Mouse (Mus musculus): ENCODE data around the gene Cdc6.

The Cdc6 gene

DNA sequence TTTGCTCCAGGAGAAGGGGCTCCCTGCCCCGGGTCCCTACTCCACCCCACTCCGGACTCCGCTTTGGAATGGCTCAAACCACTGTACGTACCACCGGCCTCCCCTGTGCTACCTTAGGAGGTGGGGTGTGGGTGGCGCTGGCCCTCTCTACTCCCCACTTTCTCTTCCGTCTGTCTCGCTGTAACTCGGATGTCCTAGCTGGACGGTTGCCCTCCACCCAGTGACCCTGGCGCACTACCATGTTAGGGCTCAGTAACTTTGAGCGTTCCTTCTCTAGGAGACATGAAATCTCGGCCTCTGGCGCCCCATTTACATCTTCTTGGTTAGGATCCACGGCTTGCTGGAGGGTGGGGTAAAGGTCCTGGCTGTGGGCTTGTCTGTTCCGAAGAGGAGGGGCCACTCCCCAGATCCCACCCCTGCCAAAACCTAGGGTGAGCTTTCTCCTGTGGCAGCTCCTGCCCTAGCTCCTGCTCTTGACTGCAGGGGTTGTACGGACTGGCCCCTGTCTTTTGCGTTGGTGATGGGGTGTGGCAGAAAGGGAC, 53.5 kb downstream of the Cdc6 start:
- DNase-seq (ENCODE audit: low spot score) = no peak

DNA sequence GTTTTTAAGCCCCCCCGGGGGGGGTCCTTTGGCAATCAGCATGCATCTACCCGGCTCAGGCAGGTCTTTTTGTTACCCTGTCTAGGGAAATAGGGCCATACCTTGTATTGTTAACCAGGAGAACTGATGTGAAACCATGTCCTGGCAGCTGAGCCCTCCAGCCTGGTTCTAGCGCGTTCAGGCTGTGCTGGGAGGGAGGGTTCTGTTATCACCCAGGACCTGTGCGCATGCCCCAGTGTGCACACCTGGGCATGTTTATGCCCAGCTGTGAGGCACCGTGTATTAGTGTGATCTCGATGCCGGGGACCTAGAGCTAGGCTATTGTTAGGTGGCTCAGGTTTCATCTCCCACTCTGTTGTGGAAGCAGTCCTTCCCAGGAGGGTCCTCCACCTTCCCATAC, 54.2 kb downstream of the Cdc6 start:
- no peak for DNase-seq (ENCODE audit: low spot score)

DNA sequence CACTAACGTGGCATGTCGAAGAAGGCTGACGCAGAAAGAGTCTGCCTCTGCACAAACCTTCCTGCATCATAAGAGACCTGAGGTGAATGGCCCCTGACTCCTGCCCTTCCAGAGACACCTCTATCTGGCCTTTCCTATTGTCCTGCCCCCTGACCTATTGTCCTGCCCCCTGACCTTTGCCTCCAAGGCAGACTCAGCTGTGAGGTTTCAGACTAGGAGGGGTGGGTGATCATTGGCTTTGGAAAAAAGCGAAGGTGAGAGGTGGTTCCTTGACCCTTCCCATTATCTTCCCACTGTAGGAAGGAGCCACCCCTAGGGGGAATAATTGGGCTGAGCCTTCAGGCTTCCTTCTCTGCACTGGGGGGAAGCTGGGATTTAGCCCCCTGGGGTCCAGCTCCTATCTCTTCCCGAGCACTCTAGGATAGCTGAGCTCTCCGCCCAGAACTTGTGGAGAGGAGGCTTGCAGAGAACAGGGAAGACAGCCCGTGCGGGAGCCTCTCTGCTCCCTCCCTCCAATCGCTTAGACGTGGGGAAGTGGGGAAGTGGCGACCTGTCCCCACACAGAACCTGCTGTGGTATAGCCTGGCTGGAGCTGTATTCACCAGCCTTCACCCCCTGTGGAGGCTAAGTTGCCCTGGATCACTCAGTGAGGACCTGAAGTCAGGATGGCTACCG, 55.0 kb downstream of the Cdc6 start:
- DNase-seq (ENCODE audit: low spot score) = no peak

DNA sequence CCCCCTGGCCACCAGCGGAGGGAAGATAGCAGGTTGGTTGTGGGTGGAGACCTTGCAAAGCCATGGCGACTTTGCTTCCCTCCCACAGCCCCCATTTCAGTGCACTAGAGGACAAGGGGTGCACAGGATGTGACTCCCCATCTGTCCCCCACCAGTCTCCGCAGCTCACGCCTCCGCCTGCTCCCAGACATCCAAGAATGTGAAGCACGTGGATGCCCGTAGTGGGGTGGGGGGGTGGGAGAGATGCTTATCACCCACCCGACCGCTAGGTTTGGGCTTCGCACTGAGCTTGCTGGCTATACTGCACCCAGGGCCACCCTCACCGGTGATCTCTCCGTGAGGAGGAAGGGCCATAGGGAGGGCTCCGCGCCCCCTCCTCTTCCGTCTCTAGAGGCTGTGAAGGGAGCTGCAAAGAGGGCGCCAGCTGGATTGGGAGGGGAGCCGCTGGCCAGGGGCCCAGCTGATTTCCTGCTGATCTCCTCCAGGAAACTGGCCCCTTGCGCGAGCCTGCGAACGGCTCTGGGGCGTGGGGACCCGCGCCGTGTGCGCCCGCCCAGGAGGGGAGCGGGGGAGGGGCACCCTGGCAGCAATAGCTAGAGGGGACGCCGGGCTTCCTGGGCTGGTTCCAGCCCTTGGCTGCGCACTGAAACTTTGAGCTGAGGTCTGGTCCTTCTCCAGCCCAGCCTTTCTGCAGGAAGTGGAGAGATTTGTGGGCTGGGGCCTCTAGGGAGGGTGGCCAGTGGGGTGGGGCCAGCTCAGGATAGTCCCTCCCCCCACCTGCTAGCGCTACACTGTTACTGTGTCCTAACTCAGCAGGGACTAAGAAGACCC, 55.8 kb downstream of the Cdc6 start:
- DNase-seq (ENCODE audit: low spot score) = no peak

DNA sequence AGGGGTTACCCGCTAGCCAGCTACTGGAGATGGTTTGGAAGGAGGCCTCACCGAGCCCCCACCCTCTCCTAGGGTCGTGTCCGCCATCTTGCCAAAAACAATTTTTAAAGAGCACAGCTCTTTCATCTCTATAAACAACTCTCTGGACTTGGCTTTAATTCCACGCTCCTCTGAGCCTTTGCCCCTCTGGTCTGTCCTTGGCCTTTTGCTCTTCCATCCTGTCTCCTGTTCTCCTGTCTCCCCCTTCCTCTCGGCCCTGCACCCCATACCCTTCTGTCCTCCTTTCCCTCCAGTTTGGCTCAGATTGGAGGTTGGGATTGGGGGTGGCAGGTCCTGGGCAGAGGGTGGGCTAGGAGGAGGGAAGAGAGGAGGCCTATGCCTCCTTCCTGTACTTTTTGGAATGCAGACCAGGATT, 56.6 kb downstream of the Cdc6 start:
- DNase-seq (ENCODE audit: low spot score) = no peak

DNA sequence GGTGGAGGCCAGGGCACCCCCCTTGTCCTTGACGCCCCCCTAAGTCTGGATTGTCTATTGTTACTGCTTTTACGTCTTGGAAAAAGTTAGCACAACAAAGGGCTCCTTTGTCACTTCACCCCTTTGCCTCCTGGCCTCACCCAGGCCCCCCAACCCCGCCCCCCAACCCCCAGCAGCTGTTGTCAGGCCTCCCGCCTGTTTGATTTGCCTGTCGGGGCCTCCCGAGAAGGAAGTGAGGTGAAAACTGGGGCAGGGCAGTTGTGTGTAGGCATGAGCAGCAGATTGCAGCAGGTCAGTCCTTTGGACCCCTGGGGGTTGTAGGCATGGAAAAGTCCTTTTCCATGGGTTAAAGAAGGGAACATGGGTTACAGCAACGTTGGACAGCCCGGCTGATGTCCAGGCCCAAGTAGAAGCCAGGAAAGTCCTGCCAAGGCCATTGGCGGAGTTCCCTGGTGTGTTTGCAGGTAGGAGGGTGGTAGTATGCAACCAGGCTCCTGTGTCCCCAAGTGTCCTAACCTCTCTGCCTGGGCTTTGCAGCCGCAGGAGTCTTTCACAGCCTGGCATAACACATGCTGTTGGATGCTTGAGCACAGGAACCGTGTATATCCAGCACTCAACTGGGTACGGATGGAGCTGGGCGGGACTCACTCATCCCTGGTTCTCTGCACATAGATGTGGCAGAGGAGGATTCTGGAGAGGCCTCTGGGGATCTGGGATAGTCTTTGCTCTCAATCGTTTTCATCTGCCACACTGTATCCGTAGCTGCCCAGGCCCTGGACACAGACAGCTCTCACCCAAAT, 57.2 kb downstream of the Cdc6 start:
- no peak for DNase-seq (ENCODE audit: low spot score)

DNA sequence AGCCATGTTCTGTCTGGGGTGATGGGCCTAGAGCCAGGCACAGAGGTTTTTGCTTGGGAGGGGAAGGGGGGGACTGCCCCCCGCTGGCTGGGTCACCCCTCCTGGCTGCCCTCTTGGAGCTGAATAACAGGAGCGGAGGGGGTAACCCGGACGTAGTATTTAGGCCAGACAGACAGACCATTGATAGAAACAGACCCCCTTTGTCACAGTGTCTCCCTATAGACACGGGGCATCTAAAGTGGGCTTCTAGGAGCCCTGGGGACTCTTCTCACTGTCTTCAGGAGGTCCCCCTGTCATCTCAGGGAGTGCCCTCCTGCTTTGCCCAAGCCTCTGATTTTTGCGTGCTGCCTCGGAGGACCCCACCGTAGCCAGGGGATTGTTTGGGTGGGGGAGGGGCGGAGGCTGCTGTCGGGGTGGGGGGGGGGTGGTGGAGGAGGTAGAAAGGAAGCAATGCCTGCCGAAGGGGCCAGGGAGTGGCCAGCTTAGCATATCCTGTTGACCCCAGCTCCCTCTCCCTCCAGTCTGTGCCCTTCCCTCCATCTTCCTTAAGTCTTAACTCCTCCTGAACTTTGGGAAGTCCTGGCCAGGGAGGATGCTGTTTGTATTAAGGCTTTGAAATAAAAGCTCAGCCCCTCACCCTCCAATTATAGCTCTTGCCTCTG, 57.9 kb downstream of the Cdc6 start:
- DNase-seq (ENCODE audit: low spot score) = no peak

DNA sequence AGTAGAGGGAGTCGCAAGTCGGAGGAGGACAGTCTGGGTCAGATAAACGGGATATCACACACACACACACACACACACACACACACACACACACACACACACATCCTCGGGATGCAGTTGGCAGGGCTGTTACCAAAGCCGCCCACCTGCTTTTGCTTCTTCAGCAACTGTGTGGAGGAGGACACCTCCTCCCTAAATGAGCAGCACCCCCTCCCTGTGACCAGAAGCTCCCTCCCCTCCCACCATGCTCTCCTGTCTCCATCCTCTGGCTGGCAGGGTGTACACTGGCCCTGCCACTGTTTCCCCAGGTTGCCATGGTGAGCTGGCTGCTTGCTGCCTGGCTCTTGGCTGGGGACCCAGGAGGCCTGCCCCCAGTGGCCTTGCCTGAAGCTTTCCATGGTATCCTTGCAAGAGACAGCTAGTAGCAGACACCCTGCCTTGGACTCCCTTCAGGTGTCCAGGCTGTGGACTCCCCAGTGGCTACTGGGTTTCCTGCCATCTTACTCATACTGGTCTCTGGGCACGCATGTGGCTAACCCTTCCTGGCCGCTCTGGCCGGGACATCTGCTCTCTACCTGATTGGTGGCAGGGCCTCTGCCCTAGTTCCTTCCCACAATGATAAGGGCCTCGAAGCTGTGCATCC, 59.0 kb downstream of the Cdc6 start:
- DNase-seq (ENCODE audit: low spot score) = no peak

DNA sequence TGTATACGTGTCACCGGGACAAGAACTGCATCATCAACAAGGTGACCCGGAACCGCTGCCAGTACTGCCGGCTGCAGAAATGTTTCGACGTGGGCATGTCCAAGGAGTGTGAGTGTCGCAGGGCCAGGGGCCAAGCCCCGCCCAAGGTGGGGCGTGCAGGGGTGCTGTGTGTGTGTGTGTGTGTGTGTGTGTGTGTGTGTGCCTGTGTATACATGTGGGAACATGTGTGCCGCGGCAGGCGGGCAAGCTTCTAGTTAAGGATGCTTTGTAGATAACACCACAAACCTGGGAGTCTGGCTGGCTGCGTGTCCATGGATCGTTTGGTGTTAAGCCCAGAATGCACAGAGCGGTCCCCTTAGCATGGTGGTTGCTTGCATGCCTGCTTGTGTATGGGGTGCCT, 60.5 kb downstream of the Cdc6 start:
- DNase-seq (ENCODE audit: low spot score) = no peak

DNA sequence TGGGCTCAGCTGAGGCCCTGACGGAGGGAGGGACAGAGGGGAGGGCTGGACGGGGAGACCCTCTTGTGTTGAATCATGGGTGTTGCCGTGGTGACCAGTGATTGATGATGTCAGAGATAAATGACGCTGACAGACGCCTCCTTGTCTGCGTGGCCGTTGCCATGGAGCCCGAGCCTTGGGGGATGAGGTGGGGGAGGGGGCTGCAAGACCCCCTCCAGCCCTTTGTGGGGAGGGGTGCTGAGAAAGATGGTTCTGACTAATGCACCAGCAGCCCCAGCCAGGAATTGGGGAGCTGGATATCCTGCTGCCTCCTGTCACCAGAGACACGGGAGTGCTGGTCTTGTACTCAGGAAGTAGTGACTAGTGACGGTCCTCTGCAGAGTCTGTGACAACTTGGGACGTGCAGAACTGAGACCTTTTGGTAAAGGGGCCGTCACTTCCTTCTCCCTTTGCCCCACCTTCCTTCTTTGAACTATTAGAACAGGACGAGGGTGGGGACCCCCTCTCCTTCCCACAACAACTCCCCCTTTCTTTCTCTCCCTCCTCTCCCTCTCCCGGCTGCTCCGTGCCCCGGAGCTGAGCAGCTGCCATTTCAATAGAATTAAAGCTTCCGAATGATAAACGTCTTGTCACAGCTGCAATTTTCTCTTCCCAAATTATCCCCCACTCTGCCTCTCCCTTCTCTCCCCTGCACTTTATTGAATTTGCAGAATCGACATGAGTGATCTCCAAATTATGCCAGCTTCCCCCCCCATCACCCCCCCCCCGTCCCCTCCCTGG, 61.3 kb downstream of the Cdc6 start:
- DNase-seq (ENCODE audit: low spot score) = no peak

DNA sequence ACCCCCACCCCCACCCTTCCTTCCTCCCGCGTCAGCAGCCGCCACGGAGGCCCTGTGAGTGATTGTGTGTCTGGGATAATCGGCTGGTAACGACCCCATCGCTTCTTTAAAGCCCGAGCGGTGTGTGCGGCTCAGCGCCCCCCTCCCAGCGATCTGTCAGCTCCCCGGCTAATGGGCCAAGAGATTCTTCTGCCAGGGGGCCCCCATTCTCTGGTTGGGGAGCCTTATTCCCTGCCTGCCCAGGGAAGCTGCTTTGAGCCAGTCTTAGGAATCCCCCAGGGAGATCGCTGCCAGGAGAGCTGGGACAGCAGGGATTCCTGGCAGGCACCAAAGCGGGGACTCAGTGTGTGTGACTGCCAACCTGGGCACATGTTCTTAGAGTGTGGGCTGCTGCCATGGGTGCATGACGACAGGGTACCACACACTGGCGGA, 61.9 kb downstream of the Cdc6 start:
- no peak for DNase-seq (ENCODE audit: low spot score)

DNA sequence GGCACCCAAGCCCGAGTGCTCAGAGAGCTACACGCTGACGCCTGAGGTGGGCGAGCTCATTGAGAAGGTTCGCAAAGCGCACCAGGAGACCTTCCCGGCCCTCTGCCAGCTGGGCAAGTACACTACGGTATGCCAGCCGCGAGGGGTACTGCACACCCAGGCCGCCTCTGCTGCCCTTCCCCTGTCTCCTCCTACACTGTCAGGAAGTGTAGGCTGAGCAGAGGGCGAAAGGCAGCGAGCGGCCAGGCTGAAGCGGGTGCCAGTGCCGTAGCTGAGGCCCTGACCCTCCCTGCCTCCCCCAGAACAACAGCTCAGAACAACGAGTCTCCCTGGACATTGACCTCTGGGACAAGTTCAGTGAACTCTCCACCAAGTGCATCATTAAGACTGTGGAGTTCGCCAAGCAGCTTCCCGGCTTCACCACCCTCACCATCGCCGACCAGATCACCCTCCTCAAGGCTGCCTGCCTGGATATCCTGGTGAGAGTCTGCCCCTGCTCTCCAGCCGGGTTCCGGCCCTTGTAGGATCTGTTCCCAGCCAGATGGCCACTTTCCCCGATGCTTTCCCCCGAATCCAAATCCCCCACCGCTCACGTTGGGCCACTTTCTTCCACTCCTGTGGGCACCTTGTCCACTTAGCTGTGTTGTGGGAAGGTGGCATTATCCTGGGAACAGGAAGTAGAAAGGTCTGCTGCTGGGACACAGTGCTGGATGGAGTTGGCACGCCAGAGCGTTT, 62.8 kb downstream of the Cdc6 start:
- DNase-seq (ENCODE audit: low spot score) = no peak

DNA sequence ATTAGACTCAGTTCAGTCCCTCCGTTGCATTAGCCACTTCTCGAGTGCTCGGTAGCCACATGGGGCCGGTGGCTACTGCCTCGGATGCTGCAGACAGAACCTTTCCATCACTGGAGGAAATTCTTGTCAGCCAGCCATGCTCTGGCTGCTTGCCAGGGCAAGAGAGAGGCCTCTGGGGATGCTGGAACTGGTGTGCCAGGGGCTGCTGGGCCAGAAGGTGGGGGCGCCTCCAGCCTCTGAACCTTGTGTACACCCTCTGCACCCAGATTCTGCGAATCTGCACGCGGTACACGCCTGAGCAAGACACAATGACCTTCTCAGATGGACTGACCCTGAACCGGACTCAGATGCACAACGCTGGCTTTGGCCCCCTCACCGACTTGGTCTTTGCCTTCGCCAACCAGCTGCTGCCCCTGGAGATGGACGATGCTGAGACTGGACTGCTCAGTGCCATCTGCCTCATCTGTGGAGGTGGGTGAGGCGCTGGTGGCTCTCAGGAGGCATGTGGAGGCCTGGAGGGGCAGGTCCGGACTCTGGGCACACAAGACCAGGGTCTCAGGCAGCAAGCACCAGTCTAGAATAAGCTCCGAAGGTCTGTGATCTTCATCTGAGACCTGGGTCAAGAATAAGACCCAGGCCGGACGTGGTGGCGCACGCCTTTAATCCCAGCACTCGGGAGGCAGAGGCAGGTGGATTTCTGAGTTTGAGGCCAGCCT, 63.9 kb downstream of the Cdc6 start:
- DNase-seq (ENCODE audit: low spot score) = no peak

DNA sequence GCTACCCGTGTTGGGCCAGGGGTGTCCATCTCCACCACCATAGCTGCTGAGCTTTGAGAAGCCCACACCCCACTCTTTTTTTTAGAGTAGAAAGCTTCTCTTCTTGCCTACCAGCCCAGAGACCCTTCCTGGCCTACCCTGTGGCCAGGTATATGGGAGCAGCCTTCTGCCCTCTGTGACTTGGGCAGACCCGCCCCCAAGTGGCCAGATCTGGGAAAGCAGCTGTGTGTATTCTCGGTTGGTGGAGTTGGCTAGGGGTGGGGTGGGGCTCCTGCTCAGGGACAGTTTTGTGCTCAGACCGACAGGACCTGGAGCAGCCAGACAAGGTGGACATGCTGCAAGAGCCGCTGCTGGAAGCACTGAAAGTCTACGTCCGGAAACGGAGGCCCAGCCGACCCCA, 64.6 kb downstream of the Cdc6 start:
- peak; percentile 69 for DNase-seq (ENCODE audit: low spot score)

DNA sequence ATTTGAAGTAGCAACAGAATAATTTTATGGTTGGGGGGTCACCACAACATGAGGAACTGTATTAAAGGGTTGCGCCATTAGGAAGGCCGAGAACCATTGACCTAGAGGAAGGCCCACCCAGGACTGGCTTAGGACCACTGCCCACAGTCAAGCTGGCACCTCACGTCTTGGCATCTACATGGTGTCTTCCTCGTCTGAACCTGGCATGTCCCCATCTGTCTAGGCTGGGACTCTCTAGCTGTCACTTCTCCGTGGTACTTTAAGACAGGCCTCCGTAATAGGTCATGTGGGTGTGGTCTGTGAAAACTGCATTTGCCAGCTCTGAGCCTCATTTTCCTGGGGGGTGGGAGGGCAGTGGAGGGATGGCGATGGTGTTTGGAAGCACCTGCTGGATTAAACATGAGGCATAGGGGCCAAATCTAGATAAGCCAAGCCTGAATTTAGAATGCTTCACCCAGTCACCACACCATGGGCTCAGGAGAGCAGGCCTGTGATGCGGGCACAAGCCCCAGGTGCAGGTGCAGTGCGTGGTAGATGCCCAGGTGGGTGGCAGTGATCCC, 65.3 kb downstream of the Cdc6 start:
- no peak for DNase-seq (ENCODE audit: low spot score)
